Mouse (Mus musculus): Measurements from ENCODE around the gene Rhag. TPM values are rescaled to one million over a fixed set of nuclear protein-coding genes. Genes with fewer than 3 reads are reported as not detected.

Gene Rhag
- polyA plus RNA-seq, 1 experiment from 2014 or later = 0.15 TPM

- ATAC-seq = no peak
- 86% methylated on average over 4 of the region's 4 CpGs for WGBS
Observed at GRCm38 (mm10) chr17:40885155-40885554, 74.2 kb downstream of the Rhag start.

GRCm38 (mm10) chr17:40887849-40888536, 77.1 kb downstream of the Rhag start:
- H3K27ac ChIP-seq (ENCODE audit: low read length) = no peak overlapping the region
- no peak for ATAC-seq
- H3K4me1 ChIP-seq (ENCODE audit: control insufficient read depth, insufficient read depth, low read length) = no peaks in the 10 kb centered on the region
- H3K36me3 ChIP-seq (ENCODE audit: control insufficient read depth, insufficient read depth, low read length) = no peaks in the 10 kb centered on the region
- no peaks in the 10 kb centered on the region for H3K27me3 ChIP-seq (ENCODE audit: control insufficient read depth, insufficient read depth, low read depth, low read length)
- WGBS = 89% methylated on average over 4 of the region's 4 CpGs
- no peak overlapping the region for H3K4me2 ChIP-seq (ENCODE audit: low read length)
- H3K4me3 ChIP-seq (ENCODE audit: low read depth, low read length) = no peak overlapping the region
- H3K9ac ChIP-seq (ENCODE audit: low read depth, low read length) = no peak overlapping the region
- H3K9me3 ChIP-seq (replicated peaks; ENCODE audit: control insufficient read depth, low read length, poor library complexity, severe bottlenecking) = no peaks in the 10 kb centered on the region

More at GRCm38 (mm10) chr17:40885155-40885554, 74.2 kb downstream of the Rhag start:
- no peak overlapping the region for H3K4me2 ChIP-seq (ENCODE audit: low read length)
- H3K9me3 ChIP-seq (replicated peaks; ENCODE audit: control insufficient read depth, low read length, poor library complexity, severe bottlenecking) = no peaks in the 10 kb centered on the region
- H3K4me1 ChIP-seq (ENCODE audit: control insufficient read depth, insufficient read depth, low read length) = no peaks in the 10 kb centered on the region
- no peak overlapping the region for H3K27ac ChIP-seq (ENCODE audit: low read length)
- H3K36me3 ChIP-seq (ENCODE audit: control insufficient read depth, insufficient read depth, low read length) = no peaks in the 10 kb centered on the region
- no peak overlapping the region for H3K4me3 ChIP-seq (ENCODE audit: low read depth, low read length)
- H3K27me3 ChIP-seq (ENCODE audit: control insufficient read depth, insufficient read depth, low read depth, low read length) = no peaks in the 10 kb centered on the region; the same call in 1 of the 2 replicates
- H3K9ac ChIP-seq (ENCODE audit: low read depth, low read length) = no peak overlapping the region

Other genes starting within 250 kb of the Rhag start
- not detected in 2 replicates for gene Esp6, start 249.6 kb upstream of the Rhag start, polyA plus RNA-seq (2015; fragmentation: Nextera tagmentation; extraction: Ambion mirVana)
- not detected in 2 replicates for gene Esp4, start 212.5 kb upstream of the Rhag start, polyA plus RNA-seq (2015; fragmentation: Nextera tagmentation; extraction: Ambion mirVana)
- gene Esp3, start 179.1 kb upstream of the Rhag start, polyA plus RNA-seq (2015; fragmentation: Nextera tagmentation; extraction: Ambion mirVana) = not detected in 2 replicates
- gene Esp1, start 84.0 kb upstream of the Rhag start, polyA plus RNA-seq (2015; fragmentation: Nextera tagmentation; extraction: Ambion mirVana) = not detected in 2 replicates
- not detected in 2 replicates for gene Crisp2, start 4.1 kb upstream of the Rhag start, polyA plus RNA-seq (2015; fragmentation: Nextera tagmentation; extraction: Ambion mirVana)
- gene 9130008F23Rik, start 69.4 kb downstream of the Rhag start, polyA plus RNA-seq (2015; fragmentation: Nextera tagmentation; extraction: Ambion mirVana) = 0.37 and 1.1 TPM in 2 replicates
- not detected in 2 replicates for gene Glyatl3, start 103.2 kb downstream of the Rhag start, polyA plus RNA-seq (2015; fragmentation: Nextera tagmentation; extraction: Ambion mirVana)
- 18.7 and 19.6 TPM in 2 replicates for gene Mut, start 123.6 kb downstream of the Rhag start, polyA plus RNA-seq (2015; fragmentation: Nextera tagmentation; extraction: Ambion mirVana)
- gene Cenpq, start 123.9 kb downstream of the Rhag start, polyA plus RNA-seq (2015; fragmentation: Nextera tagmentation; extraction: Ambion mirVana) = 8.5 and 9.0 TPM in 2 replicates